Mouse (Mus musculus): ENCODE results near the gene Pld4. TPM values are rescaled to one million over a fixed set of nuclear protein-coding genes. Genes with fewer than 3 reads are reported as not detected.

Pld4 gene
- polyA plus RNA-seq, 1 experiment = 7.8 TPM

DNA sequence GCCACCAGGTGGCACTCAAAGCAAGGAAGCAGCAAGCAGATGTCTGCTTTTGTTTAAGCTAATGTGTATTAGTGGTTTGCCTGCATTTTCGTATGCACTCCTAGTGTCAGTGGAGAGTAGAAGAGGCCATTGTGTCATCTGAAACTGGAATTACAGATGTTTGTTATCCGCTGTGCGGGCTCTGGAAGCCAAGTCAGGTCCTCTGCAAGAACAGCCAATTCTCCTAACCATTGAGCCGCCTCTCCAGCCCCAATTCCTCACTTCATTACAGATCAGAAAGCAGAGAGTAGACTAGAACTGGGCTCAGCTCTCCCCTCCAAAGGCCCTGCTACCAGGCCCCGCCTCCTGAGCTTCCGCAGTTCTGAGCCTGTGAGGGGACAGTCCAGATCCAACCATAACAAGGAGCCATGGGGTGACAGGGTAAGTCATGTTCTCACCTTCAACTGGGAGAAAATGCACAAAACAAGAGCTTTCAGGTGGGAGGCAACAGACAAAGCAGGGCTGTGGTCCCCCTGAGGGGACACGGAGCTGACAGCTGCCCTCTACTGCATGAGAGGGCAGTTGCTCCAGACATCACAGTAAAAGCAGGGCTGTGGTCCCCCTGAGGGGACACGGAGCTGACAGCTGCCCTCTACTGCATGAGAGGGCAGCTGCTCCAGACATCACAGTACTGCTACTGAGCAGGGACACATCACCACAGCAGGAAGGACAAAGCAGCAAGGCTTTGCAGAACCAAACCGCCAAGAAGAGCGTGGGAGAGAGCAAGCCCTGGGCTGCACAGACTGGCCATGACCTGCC is 13.4 kb upstream of the Pld4 start:
- peak in 1 of 2 experiments; percentile 19 for DNase-seq
- H3K4me1 ChIP-seq (ENCODE audit: control insufficient read depth, insufficient read depth, low read length) = peaks cover 18% of the 10 kb centered on the region
- H3K4me3 ChIP-seq (replicated peaks; ENCODE audit: insufficient read depth, low read depth, low read length) = no peak overlapping the region
- WGBS = 31% methylated on average over 10 of the region's 10 CpGs
- no peak for TF ChIP-seq POLR2A (IDR thresholded peaks at IDR 0.05; ENCODE audit: borderline replicate concordance, insufficient read depth, low read length)
- TF ChIP-seq CTCF (IDR thresholded peaks at IDR 0.05; ENCODE audit: borderline replicate concordance, insufficient read depth, low read depth, low read length) = peak; percentile 32; the same call in 1 of the 2 replicates
- H3K27me3 ChIP-seq (ENCODE audit: control insufficient read depth, insufficient read depth, low read length) = no peaks in the 10 kb centered on the region
- no peak overlapping the region for H3K27ac ChIP-seq (ENCODE audit: insufficient read depth, low read length)

DNA sequence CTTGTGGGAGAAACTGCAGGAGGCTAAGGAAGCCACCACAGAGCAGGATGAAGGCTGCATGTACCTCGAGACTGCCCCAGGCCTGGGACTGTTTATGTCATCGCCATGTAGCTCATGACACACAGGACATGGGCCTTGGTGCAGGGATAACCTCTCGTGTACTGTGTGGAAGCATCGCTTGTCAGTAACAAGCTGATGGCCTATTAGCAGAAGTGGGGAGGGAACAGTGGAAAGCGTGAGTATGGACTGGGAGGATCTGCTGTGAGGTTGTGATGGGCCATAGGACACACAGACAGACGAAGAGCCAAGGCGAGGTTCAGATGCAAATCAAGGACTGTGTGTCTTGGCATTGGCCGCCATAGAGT is 12.9 kb upstream of the Pld4 start:
- Histone ChIP-seq H3K4me3 (replicated peaks; ENCODE audit: insufficient read depth, low read depth, low read length) (no peak overlapping the region), H3K27me3 (ENCODE audit: control insufficient read depth, insufficient read depth, low read length) (no peaks in the 10 kb centered on the region), H3K4me1 (ENCODE audit: control insufficient read depth, insufficient read depth, low read length) (peaks cover 18% of the 10 kb centered on the region), H3K27ac (ENCODE audit: insufficient read depth, low read length) (no peak overlapping the region)
- no peak for TF ChIP-seq CTCF (IDR thresholded peaks at IDR 0.05; ENCODE audit: borderline replicate concordance, insufficient read depth, low read depth, low read length)
- TF ChIP-seq POLR2A (IDR thresholded peaks at IDR 0.05; ENCODE audit: borderline replicate concordance, insufficient read depth, low read length) = no peak
- WGBS = 83% methylated on average over 8 of the region's 8 CpGs
- DNase-seq = no peak

DNA sequence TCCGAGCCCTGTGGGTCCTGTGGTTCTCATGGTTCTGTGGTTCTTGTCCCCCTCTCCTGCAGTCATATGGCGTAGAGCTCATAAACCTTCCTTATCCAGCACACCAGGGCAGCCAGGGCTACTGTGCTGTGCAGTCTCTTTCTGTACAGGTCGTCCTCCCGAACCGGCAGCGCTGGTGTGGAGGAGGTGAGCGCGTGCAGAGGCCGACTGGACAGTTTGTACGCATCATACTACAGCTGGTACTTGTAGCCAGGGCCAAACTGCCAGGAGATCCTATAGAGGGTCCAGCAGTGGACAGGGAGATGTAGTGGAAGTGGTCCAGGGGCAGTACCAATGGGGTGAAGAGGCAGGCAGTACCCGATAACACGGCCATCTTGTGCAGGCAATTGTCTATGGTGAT is 9.5 kb upstream of the Pld4 start:
- Histone ChIP-seq H3K27ac (ENCODE audit: insufficient read depth, low read length) (no peak overlapping the region), H3K4me1 (ENCODE audit: control insufficient read depth, insufficient read depth, low read length) (peaks cover 2% of the 10 kb centered on the region; the same call in 1 of the 2 replicates), H3K27me3 (ENCODE audit: control insufficient read depth, insufficient read depth, low read length) (no peaks in the 10 kb centered on the region), H3K4me3 (replicated peaks; ENCODE audit: insufficient read depth, low read depth, low read length) (no peak overlapping the region)
- no peak for TF ChIP-seq POLR2A (IDR thresholded peaks at IDR 0.05; ENCODE audit: borderline replicate concordance, insufficient read depth, low read length)
- no peak for TF ChIP-seq CTCF (IDR thresholded peaks at IDR 0.05; ENCODE audit: borderline replicate concordance, insufficient read depth, low read depth, low read length)
- DNase-seq = no peak
- 84% methylated on average over 12 of the region's 12 CpGs for WGBS

DNA sequence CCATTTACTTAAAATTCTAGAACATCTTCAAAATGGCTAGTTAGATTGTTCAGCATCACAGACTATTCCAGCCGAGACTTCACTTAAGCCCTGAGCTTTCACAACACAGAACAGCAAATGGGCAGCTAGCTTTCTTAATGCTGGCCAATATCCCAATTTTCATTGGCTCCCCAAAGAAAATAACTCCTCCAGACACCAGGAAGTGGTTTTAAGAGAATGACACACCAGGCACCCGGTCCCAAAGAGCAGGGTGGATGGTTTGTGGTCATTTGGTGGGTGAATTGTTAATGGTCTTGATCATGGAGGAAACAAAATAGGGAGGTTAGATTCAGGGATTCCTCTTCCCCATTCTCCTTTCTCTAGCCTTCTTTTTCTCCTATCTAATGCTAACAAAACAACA is 8.1 kb upstream of the Pld4 start:
- H3K27me3 ChIP-seq (ENCODE audit: control insufficient read depth, insufficient read depth, low read length) = no peaks in the 10 kb centered on the region
- no peak overlapping the region for H3K4me3 ChIP-seq (replicated peaks; ENCODE audit: insufficient read depth, low read depth, low read length)
- WGBS = 61% methylated on average over 2 of the region's 2 CpGs
- TF ChIP-seq POLR2A (IDR thresholded peaks at IDR 0.05; ENCODE audit: borderline replicate concordance, insufficient read depth, low read length) (no peak), CTCF (IDR thresholded peaks at IDR 0.05; ENCODE audit: borderline replicate concordance, insufficient read depth, low read depth, low read length) (no peak)
- no peak overlapping the region for H3K27ac ChIP-seq (ENCODE audit: insufficient read depth, low read length)
- no peaks in the 10 kb centered on the region for H3K4me1 ChIP-seq (ENCODE audit: control insufficient read depth, insufficient read depth, low read length)
- DNase-seq = no peak

DNA sequence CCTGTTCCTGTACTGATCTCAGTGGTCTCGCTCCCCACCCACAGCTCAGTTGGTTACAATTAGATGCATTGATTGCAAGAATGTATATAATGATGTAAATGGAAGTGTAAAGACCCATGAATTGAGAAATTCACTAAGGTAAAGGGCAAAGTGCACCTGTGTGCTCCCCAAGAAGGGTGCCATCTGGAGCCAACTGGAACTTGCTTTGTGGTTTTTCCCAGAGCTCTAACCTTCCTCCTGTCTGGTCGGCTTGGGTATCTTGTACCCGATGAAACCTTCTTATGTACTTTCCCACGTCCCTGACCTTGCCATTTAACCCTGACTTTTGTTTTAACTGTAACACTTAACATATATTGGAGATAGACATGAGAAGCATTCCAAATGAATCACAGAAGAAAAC is 4.6 kb upstream of the Pld4 start:
- no peak overlapping the region for H3K4me3 ChIP-seq (replicated peaks; ENCODE audit: insufficient read depth, low read depth, low read length)
- no peaks in the 10 kb centered on the region for H3K27me3 ChIP-seq (ENCODE audit: control insufficient read depth, insufficient read depth, low read length)
- DNase-seq = no peak
- TF ChIP-seq POLR2A (IDR thresholded peaks at IDR 0.05; ENCODE audit: borderline replicate concordance, insufficient read depth, low read length) (no peak), CTCF (IDR thresholded peaks at IDR 0.05; ENCODE audit: borderline replicate concordance, insufficient read depth, low read depth, low read length) (no peak)
- no peaks in the 10 kb centered on the region for H3K4me1 ChIP-seq (ENCODE audit: control insufficient read depth, insufficient read depth, low read length)
- no peak overlapping the region for H3K27ac ChIP-seq (ENCODE audit: insufficient read depth, low read length)
- WGBS = 76% methylated on average over 4 of the region's 4 CpGs

DNA sequence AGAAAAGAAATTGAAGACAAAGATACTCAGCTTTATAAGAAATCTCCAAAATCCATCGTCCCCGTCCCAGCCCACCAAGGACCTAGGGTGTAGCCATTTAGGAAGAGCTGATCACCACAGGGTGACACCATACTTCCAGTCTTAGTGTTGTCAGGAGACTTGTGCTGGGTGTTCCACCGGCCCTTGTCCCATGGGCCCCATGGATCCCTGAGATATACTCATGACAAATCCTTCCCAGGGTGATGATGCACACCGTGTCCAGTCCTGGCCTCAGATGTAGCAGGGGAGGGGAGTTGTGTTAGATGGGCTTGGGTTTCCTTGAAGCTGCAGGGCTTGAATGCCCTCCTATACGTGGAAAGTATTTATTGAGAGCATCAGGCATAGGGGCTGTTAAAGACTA is 2.6 kb upstream of the Pld4 start:
- no peak for DNase-seq
- Histone ChIP-seq H3K4me3 (replicated peaks; ENCODE audit: insufficient read depth, low read depth, low read length) (no peak overlapping the region), H3K4me1 (ENCODE audit: control insufficient read depth, insufficient read depth, low read length) (no peaks in the 10 kb centered on the region), H3K27me3 (ENCODE audit: control insufficient read depth, insufficient read depth, low read length) (no peaks in the 10 kb centered on the region), H3K27ac (ENCODE audit: insufficient read depth, low read length) (no peak overlapping the region)
- 90% methylated on average over 5 of the region's 5 CpGs for WGBS
- TF ChIP-seq POLR2A (IDR thresholded peaks at IDR 0.05; ENCODE audit: borderline replicate concordance, insufficient read depth, low read length) = no peak
- TF ChIP-seq CTCF (IDR thresholded peaks at IDR 0.05; ENCODE audit: borderline replicate concordance, insufficient read depth, low read depth, low read length) = no peak

DNA sequence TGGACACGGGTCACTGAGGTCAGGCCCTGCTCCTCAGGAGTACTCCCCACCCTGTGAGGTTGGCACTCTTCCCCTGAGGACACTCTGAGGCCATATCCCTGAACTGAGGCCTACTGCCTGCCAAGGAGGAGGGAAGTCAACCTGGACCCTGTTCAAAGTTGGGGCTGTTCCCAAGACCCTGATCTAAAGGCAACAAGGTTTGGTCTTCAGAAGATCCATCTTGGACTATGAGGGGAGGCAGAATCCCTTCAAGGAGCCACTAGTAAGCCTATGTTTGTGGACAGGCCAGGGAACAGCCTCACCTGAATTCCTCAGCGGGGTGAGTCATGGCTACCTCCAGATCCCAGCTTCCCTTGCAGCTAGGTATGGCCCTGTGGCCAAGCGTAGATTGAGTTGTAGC is 984 bp upstream of the Pld4 start:
- Histone ChIP-seq H3K4me1 (ENCODE audit: control insufficient read depth, insufficient read depth, low read length) (no peaks in the 10 kb centered on the region; the same call in 1 of the 2 replicates), H3K27ac (ENCODE audit: insufficient read depth, low read length) (no peak overlapping the region), H3K4me3 (replicated peaks; ENCODE audit: insufficient read depth, low read depth, low read length) (no peak overlapping the region), H3K27me3 (ENCODE audit: control insufficient read depth, insufficient read depth, low read length) (no peaks in the 10 kb centered on the region)
- DNase-seq = no peak
- 89% methylated on average over 3 of the region's 3 CpGs for WGBS
- TF ChIP-seq CTCF (IDR thresholded peaks at IDR 0.05; ENCODE audit: borderline replicate concordance, insufficient read depth, low read depth, low read length) (no peak), POLR2A (IDR thresholded peaks at IDR 0.05; ENCODE audit: borderline replicate concordance, insufficient read depth, low read length) (no peak)

DNA sequence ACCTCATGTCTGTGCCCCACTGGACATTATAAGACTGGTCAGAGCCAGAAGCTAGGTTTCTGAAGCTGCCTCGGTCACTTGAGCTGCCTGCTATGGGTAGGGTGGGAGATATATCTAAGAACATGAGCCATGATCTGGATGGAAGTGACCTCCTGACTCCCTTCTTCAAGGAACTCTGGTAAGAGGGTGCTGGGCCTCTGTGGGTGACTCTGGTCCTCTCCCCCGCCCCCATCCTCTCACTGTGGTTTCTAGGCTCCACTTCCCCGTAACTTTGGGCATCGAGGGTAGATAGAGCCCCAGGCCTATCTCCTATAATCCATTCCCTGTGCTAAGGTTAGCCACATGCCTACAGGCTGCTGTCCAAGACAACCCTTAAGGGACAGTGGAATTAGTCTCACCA is 956 bp downstream of the Pld4 start:
- TF ChIP-seq CTCF (IDR thresholded peaks at IDR 0.05; ENCODE audit: borderline replicate concordance, insufficient read depth, low read depth, low read length) = no peak
- no peak for TF ChIP-seq POLR2A (IDR thresholded peaks at IDR 0.05; ENCODE audit: borderline replicate concordance, insufficient read depth, low read length)
- no peak for DNase-seq
- no peak overlapping the region for H3K4me3 ChIP-seq (replicated peaks; ENCODE audit: insufficient read depth, low read depth, low read length)
- no peak overlapping the region for H3K27ac ChIP-seq (ENCODE audit: insufficient read depth, low read length)
- H3K4me1 ChIP-seq (ENCODE audit: control insufficient read depth, insufficient read depth, low read length) = no peaks in the 10 kb centered on the region; the same call in 1 of the 2 replicates
- 95% methylated on average over 4 of the region's 4 CpGs for WGBS
- no peaks in the 10 kb centered on the region for H3K27me3 ChIP-seq (ENCODE audit: control insufficient read depth, insufficient read depth, low read length)
